Mouse (Mus musculus): Measurements from ENCODE around the gene AC161166.1.
A peak's percentile ranks its signal among the peaks of the same experiment; 100 is the strongest.
"Not testable (repeated sequence)": the region's sequence is repeated elsewhere in the genome, so short reads cannot be mapped to it uniquely, and the experiment has no call there.

AC161166.1 gene

DNA sequence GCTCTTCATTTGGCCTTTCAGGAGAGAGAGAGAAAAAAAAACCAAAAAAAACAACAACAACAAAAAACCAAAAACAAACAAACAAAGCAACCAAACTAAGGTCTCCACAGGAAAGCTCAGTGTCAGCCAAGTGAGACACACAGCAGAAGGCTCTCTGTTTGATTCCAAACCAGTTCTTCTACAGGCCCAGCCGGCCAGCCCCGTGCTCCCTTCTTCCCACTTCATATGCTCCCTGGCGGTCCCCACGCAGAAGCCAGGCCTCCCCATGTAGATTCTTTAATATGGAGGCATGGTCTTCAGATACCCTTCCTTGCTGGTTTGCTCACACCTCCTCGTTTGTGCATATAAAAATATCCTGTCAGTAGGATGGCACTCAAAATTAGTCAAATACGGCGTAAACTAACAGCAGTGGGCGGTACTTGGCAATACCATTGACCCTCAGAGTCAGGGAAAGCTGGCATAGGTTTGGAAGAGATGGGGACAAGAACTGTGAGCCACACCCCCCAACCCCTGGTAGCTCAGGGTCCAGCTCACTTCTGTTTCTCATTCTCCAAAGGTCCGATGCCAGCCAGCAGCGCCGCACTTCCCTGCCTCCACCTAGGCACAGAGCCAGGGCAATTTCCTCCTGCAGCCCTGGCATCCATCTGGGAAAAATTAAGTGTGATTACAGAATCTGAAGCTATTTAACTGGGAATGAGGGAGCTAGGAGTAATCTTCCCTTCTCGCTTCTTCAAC lies 13.6 kb upstream of the AC161166.1 start:
- ATAC-seq (ENCODE audit: low TSS enrichment), result no peak

DNA sequence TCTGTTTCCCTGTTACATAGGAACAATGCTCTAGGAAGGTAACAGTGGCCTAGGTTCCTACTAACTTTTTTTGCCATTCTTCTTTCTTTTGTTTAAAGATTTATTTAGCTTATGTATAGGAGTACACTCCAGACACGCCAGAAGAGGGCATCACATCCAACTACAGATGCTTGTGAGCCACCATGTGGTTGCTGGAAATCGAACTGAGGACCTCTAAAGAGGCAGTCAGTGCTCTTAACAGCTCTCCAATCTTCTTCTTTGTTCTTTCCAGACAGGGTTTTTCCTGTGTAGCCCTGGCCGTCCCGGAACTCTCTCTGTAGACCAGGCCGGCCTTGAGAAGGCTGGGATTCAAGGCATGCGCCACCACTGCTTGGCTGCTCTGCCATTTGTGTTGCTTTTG lies 12.7 kb upstream of the AC161166.1 start:
- ATAC-seq (ENCODE audit: low TSS enrichment), result no peak

DNA sequence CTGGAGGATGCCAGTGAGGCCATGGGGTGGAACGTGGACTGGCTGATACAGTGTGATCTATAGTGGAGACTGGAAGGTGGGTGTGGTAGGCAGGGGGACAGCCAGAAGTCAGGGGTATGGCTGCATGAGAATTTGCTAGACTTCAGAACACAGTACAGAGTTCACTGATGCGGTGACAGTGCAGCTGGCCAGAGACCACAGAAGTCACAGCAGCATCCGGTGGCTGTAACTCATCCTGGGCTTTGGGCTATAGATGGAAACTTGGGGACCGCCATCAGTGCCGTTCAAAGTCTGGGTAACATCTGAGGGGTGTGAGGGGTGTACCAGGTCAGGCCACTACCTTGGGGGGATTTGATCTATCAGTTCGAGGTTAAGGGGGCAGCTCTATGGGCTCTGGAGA lies 11.5 kb upstream of the AC161166.1 start:
- no peak for ATAC-seq (ENCODE audit: low TSS enrichment)

DNA sequence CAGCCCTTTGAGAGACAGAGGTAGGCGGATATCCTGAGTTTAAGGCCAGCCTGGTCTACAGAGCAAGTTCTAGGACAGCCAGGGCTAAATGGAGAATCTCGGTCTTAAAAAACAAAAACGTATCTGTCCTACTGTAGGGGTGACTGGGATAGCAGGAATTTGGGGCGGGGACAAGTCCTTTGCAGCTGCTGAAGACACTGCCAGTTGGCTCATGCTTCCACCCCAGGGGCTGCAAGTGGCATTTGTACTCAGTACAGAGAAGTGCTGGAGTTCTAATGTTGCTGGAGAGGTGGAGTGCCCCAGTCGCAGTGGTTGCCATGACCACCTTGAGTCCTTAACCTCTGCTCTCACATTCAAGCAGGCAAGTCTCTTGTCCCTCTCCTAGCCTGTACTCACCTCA lies 10.6 kb upstream of the AC161166.1 start:
- no peak for ATAC-seq (ENCODE audit: low TSS enrichment)

DNA sequence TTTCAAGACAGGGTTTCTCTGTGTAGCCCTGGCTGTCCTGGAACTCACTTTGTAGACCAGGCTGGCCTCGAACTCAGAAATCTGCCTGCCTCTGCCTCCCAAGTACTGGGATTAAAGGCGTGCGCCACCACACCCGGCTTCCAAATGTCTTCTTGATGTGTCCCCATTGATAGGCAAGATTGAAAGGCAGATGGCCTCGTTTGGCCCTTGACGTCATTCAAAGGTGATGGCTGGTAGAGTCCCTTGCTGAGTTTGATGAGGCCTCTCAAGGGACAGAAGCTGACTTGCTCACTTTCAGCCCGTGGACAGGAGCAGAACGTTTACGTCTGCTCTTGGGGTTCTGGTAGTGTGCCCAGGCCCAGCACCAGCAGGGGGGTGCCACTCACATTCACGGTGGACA lies 7.8 kb upstream of the AC161166.1 start:
- ATAC-seq (ENCODE audit: low TSS enrichment), result not testable (repeated sequence)

DNA sequence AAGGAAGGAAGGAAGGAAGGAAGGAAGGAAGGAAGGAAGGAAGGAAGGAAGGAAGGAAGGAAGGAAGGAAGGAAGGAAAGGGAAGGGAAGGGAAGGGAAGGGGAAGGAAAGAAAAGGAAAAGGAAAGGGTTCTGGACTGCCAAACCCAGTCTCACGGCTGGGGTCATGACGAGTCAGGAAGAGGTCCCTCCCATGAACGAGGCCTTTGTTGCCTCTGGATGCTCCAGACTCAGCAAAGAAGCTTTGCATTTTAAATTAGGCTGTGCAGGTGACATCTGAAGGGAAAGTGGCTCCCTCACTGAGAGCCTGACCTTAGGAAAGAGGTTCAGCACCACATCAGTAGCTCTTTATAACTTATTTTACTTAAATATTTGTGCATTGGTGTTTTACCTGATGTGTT lies 6.9 kb upstream of the AC161166.1 start:
- ATAC-seq (ENCODE audit: low TSS enrichment), result no peak

DNA sequence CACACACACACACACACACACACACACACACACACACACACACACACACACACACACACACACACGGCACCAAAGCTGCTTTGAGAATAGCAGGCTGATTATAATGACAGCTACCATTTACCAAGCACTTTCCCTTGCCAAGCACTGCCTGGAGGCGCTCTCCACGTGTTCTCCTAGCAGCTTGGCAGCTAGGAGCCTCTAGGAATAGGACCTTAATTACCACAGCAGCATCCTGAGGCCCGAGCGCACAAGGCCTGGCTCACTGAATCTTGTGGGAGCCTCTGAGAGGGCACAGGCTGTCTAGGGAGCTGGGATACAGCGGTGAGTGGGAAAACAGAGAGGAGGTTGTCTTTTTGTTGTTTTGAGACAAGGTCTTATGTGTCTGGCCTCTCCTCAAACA lies 5.4 kb upstream of the AC161166.1 start:
- ATAC-seq (ENCODE audit: low TSS enrichment), result peak; percentile 97

DNA sequence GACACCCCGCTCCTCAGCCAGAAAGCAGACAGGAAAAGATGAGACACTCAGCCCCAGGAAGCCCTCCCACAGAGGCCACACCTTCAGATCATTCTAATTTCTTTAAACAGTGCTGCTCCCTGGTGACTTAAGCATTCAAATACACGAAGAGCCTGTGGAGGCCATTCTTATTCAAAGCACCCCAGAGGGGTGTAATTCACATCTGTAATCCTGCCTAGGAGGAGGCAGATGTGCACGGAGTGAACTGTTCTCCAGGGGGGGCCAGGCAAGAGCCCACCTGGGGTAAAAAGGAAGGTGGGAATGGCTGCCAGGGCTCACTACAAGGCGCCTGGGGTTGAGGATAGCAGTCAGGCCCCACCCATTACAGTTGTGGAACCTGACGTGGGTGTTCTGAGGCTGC lies 4.8 kb upstream of the AC161166.1 start:
- ATAC-seq (ENCODE audit: low TSS enrichment), result no peak

DNA sequence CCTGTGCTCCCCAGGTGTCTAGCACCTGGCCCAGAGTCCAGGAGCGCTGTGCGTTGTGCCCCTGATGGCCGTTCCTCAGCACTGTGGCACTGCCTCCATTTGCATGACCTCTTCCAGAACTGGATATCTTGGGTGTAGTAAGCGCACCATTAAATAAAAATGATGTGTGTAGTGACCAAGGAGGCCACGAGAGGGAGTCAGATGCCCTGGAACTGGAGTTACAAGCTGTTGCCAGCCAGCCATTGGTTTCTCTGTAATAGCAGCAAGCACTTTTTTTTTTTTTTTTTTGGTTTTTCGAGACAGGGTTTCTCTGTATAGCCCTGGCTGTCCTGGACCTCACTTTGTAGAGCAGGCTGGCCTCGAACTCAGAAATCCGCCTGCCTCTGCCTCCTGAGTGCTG lies 4.1 kb upstream of the AC161166.1 start:
- ATAC-seq (ENCODE audit: low TSS enrichment), result not testable (repeated sequence)

DNA sequence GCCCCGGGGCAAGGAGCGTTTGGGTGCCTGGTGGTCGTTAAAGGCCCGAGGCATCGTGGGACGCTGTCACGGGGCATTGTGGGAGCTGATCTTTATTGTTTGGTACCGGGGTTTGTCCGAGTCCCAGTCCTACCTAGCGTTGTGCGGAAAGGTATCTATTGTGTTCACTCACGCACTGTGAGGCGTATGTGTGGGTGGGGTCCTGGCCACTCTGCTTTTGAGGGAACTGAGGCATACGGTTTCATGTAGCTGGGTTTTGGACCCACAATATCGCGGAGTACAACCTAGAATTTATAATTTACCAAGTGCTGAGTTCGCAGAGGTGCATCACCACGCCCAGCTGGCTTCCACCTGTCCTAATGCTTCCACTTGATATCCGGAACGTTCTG lies 4.5 kb downstream of the AC161166.1 start:
- peak; percentile 2; the same call in 1 of the 2 replicates for ATAC-seq (ENCODE audit: low TSS enrichment)

DNA sequence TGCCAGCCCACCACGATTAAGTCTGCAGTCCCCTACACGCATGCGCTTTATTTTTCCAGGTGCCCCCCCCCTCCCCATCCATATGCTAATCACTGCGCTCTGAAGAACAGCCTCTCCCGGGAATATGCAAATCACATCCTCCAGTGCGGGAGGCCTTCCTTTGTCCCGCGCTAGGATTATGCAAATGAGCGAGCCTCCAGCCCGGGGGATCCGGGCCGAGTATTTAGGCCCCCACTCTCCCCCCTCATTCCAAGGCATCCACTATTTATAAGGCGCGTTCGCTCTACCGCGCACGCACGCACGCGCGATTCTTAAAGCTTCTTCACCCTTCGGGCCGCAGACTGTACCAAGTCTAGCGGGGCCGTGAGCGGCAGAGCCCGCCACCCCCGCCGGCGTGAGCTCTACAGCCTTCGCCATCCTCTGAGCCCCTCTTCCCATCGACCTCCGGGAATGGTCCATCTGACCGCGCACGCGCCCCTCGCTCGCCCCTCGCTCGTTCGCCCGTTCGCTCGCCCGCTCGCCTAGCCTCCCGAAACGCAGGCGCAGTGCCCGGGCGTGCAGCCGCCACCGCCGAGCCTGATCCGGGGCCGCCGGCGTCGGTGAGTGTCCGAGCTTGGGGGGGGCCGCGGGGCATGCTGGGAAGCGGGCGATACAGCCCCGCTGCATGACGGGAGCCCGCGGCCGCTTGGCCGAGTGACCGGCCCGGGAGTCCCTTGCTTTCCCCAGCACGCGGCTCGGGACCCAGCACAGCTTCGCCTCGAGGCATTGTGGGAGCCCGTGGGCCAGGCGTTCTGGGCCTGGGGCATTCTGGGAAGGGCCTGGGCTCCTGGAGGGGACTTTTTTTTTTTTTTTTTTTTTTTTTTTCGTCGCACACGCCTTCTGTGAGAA lies 5.2 kb downstream of the AC161166.1 start, which contains the start of gene Zfp428:
Gene Zfp428 (plus strand): TSS at position 169 of the 888 bp plus-strand sequence.
- peak; percentile 82 for ATAC-seq (ENCODE audit: low TSS enrichment)

DNA sequence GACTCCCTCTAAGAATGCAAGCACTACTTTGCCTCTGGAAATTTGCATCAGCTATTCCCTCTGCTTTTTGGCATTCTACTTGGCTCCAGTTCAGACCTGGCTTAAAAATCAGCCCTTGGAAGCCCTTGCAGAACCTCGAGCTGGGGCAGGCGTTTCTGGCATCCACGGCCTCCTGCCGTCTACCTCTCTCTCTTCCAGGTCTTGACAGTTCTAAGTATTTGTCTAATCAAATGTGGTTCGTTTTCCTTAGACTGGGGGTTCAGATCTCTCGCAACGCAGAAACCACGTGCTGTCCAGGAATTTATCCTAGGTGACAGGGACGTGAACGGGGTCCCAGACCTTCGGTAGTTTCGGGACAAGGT lies 5.8 kb downstream of the AC161166.1 start:
- peak; percentile 36 for ATAC-seq (ENCODE audit: low TSS enrichment)

DNA sequence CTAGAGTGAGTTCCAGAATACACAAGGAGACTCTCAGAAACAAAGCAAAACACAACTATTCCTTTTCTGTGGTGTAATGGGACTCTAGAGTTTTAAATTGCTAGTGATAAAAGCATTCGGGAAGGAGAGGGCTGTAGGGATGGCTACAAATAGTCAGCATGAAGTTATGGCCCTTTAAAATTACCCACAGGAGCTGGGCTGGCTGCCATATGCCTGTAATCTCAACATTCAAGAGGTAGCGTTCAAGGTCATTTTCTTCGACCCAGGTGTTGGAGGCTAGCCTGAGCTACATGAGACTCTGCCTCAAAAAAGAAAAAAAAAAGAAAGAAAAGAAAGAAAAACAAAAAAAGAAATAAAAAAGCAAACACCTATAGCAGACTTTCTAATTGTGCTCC lies 6.2 kb downstream of the AC161166.1 start:
- ATAC-seq (ENCODE audit: low TSS enrichment), result no peak

DNA sequence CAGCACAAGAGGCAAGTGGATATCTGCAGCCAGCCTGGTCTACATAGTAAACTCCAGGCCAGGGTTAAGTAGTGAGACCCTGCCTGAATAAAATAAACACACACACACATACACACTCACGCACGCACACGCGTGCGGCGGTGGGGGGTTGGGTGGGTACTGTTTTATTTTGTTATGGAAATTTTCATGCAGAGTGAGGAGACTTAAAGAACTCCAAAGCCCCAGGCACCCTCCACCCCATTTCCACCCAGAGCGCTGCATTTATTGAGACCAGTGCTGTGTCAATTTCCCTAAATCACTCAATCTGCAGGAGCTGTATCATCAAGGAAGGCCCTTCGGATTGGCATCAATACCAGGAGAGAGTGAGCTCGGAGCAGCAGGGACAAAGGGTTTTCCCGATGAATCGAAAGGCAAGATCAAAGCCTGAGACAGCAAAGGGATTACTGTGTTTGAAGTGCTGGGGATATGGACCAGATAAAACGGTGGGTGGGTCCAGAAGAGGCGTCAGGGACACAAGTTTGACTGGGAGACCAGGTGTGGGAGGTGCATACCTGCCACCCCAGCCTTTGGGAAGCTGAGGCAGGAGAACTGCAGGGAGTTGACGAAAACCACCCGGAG lies 6.7 kb downstream of the AC161166.1 start:
- no peak for ATAC-seq (ENCODE audit: low TSS enrichment)

DNA sequence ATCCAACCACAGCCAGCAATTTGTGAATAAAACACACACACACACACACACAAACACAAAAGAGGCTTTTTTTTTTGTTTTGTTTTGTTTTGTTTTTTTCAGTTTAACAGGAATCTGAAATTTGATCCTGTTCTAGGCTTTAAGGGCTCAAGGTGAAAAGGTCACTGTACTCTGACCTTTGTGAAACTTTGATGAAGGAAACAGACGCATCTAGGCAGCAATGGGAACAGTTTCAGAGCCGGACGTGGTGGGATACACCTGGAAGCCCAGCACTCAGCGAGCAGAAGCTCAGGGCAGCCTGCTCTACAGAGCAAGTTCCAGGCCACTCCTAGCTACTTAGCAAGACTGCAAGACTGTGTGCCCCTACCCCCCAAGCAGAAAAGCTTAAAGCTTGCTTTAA lies 7.4 kb downstream of the AC161166.1 start:
- no peak for ATAC-seq (ENCODE audit: low TSS enrichment)

DNA sequence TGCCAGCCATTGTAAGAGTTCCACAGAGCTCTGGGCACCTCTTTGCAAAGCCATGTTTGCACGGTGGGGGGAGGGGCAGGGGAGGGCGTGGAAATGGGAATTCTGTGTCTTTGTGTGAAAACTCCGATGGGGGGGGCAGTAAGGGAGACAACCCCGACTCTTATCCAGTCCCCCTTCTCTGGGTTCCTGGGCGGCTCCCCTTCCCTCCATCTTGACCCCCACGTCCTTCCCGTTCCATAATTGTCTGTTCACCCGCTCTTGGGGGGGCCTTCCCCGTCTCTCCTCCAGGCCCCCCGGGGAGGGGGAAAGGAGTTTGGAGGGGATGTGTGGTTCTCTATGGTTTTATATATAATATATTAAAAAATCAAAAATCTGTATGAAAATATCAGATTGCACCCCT lies 8.3 kb downstream of the AC161166.1 start:
- no peak for ATAC-seq (ENCODE audit: low TSS enrichment)

DNA sequence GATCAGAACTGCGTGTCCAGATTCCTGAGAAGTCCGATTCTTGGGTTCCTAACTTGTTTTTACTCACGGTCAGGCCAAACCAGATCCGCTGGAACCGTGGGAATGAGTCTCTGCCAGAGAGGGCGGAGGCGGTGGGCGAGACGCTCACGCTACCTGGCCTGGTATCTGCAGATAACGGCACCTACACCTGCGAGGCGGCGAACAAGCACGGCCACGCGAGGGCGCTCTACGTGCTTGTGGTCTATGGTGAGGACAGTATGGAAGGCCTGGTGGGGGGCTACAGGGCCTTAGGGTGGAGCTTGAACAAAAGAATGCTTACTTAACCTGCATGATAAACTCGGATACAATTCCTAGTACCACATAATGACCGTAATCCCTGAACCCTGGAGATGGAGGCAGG lies 10.8 kb downstream of the AC161166.1 start:
- no peak for ATAC-seq (ENCODE audit: low TSS enrichment)

DNA sequence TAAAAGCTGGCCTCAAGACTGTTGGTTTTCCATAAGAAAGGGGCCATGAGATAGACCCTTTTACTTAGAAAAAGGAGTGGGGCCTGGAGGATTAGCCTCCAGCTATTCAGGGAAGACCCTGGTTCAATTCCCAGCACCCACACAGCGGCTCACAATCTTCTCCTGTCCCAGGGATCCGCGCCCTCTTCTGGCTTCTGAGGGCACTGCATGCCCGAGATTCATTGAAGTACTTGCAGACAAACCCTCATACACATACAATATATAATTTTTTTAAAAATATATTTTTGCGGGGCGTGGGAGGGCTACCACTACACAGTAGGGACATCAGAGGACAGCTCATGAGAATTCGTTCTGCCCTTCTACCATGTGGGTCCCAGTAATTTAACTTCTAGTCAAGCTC lies 11.3 kb downstream of the AC161166.1 start:
- no peak for ATAC-seq (ENCODE audit: low TSS enrichment)

DNA sequence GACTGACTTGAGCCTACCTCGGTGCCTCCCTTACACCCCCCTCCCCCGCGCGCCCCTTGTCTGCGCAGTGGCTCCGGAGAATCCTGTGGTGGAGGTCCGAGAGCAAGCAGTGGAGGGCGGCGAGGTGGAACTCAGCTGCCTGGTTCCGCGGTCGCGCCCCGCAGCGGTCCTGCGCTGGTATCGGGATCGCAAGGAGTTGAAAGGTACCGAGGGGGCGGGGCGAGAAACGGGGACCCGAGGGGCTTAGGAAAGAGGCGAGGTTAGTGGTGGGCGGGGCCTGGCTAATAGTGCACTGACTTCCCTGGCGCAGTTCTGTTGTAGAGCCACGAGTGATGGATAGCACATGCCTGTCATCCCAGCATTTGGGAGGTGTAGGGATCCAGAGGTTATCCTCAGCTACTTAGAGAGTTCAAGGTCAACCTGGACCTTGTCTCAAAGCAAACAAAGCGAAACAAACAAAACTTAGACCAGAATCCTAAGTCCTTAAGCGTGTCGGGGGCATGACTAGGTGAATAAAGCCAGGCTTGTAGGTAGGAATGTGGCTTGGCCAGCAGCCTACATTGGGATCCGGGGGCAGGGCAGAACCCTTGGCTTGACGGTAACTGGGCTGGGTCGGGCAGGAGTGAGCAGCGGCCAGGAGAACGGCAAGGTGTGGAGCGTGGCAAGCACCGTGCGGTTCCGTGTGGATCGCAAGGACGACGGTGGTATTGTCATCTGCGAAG lies 12.2 kb downstream of the AC161166.1 start:
- no peak for ATAC-seq (ENCODE audit: low TSS enrichment)

DNA sequence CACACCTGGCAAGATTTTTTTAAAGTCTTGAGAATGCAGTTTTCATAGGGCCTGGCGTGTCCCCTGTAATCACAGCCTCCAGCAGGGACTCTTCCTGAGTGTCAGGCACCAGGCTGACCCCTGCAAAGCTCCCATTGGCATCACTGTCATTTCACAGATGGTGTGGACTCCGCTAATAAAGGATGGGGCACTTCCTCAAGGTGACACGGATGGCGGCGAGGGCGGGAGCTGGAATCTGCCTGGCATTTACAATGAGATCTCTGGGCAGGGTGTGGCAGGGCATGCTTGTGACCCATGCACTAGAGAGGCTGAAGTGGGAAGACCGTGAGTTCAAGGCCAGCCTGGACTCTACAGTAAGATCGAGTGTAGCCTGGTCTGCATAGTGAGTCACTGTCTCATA lies 24.0 kb downstream of the AC161166.1 start:
- no peak for ATAC-seq (ENCODE audit: low TSS enrichment)

DNA sequence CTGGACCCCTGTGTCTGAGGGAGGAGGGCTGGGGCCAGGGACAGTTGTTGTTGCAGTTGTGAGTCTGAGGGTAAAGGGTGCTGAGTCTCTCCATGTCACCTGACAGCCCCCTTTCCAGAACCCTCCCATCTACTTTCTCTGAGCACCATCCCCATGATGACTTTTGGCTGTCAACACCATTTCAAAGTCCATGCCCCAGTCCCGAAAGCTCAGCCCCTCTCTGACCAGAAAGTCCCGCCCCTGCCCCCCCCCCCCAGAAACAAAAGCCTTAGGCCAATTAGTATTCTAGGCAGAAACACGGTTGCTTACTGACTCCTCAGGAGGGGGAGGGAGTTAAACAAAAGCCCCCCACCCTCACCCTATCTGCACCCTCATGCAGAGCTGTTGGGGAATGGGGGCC lies 24.9 kb downstream of the AC161166.1 start:
- no peak for ATAC-seq (ENCODE audit: low TSS enrichment)

DNA sequence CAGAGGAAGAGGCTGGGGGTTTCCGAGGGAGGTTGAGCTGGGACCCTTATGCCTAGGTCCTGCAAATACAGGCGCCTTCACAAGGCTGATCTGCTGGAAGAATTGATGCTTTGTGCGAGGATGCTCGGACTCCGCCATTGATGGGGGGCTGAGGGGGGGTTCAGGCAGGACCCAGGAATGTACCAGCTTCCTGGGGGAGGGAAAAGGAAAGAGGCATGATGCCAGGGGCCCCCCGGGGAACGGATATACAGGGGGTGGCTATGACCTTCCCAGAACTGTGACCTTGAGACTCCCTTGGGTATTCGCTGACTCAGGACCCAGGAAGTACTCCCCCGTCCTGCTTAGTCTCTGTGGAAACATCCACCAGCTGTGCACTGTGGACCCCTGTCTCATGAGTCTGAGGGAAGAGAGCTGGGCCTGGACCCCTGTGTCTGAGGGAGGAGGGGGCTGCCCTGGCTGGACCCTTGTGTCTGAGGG lies 25.6 kb downstream of the AC161166.1 start:
- no peak for ATAC-seq (ENCODE audit: low TSS enrichment)
